Mouse (Mus musculus) A20 (cell line): ENCODE data around the gene Tgfbr1.

Experiments used
- DNase-seq: peaks from one replicate; pipeline ENCODE4 v3.0.0-alpha.2; 2011; ENCODE audit warnings: low read depth, low spot score

Tgfbr1 gene

DNA sequence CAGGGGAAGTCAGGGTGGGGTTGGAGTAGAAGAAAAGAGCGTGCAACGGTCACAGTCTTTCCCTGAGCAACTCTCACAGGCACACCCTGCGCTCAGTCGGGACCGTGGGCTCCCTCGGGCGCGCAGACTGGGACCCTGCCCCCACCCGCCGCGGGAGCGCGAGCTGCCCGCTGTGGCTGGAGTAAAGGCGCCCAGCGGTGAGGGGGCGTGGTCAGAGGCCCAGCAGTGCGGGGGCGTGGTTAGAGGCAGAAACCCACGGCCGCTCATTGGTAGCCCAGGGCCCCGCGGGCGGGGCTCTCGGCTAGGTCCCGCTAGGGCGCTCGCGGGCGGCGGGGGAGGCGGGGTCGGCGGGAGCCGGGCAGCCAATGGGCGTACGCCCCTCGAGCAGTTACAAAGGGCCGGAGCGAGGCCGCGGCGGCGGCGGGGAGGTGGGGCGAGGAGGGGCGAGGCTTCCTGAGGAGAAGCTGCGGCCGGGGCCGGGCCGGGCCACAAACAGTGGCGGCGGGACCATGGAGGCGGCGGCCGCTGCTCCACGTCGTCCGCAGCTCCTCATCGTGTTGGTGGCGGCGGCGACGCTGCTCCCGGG is at the start of gene Tgfbr1:
Gene Tgfbr1 (plus strand): TSS at position 420 of the 586 bp plus-strand sequence.
- DNase-seq: peak; percentile 98

DNA sequence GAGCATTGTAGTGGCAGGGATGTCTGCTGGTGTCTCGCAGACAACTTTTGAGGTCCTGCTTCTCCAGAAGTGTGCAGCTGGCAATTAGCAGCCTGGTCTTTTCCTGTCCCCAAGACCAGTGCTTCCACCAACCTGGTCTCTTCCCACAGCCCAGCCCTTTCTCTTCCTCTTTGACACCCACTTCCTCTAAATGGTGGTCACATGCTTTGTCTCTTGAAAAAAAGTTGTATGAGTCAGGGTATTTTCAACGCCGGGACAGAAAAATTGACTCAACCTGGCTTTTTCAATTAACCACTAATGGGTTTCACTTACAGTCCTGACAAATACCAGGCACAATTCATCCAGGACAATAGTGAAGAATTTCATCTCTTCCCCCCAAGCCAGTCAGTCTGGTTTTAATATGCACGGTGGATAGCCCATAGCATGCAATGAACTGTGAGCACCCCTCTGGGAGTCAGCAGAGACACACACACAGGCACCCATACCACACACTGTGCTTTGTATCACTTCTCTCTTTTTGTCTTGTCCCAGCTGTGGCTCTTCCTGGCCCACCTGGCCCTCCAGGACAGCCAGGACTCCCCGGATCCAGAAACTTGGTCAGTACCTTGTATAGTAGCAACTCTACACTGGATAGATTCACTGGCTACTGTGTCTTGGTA is 49.6 kb upstream of the Tgfbr1 start:
- peak; percentile 87 for DNase-seq

GRCm38 (mm10) chr4:47309886-47310625 is 43.0 kb upstream of the Tgfbr1 start:
- peak; percentile 63 for DNase-seq

GRCm38 (mm10) chr4:47310812-47311211 is 42.2 kb upstream of the Tgfbr1 start:
- DNase-seq: no peak

- peak; percentile 18 for DNase-seq
Measured at GRCm38 (mm10) chr4:47311467-47311866, 41.6 kb upstream of the Tgfbr1 start.

DNA sequence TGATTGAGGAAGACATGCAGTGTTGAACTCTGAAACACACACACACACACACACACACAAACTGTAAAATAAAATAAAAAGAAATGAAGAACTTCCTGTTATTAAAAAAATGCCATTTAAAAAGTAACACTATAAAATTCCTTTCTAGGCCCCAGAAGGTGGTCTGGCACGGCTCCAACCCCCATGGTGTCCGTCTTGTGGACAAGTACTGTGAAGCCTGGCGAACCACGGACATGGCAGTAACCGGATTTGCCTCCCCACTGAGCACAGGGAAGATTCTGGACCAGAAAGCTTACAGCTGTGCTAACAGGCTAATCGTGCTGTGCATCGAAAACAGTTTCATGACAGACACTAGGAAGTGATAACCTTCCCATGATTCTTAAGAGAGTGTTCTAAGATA is 41.1 kb upstream of the Tgfbr1 start:
- DNase-seq: no peak

DNA sequence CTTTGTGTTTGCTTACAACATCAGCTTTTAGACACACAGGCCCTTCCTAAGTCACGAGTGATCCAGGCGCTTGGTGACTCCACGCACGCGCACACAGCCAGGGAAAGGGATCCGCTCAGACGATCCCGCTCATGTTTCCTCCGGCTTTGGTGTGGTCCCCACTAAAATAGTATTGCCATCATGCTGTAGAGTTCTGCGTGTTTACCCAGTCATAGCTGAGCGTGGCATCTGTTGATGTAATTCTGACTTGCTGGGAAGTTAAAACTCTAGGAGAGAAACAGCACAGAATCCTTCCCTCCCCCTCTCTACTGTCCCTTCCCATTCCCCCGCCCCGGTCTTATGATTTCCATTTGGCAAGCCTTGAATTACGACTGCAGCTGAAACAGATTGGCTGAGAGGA is 40.3 kb upstream of the Tgfbr1 start:
- DNase-seq: no peak

- DNase-seq: peak; percentile 46
Measured at GRCm38 (mm10) chr4:47313710-47314410, 39.2 kb upstream of the Tgfbr1 start.

DNA sequence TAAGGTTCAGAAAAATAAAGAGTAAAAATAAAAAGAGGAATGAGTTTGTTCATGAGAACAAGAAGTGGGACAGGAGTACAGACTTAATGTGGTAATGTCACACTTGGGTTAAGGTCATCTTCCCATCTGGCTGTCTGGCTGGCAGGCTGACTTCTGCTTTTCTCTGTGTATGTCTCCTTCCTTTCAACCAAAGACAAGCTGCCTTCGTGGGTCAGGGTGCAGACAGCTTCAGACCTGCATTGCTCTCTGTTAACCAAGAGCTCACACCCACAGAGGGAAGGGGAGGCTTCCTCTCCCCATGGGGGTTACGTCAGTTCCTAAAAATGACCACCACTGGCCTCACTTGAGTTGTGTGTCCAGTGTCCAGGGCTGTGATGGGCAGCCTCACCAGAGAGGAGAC is 37.6 kb upstream of the Tgfbr1 start:
- DNase-seq: peak; percentile 85

DNA sequence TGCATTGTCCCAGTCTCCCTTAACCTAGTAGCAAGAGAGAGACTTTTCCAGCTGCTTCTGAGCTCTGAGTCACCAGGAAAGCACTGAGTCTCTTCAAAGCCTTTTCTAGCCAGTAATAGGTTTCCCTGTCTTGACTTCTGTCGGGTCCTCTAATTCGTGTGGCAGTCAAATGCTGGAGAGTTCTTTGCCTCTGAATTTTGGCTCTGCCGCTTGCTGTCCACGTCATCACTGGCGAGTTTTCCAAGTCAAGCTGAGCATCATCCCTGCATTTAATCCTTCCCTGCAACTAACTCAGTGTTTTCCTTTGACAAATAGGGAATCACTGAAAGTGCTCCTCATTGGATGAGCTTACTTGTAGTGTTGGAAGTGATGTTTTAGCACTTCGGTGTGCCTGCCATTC is 36.6 kb upstream of the Tgfbr1 start:
- DNase-seq: no peak

DNA sequence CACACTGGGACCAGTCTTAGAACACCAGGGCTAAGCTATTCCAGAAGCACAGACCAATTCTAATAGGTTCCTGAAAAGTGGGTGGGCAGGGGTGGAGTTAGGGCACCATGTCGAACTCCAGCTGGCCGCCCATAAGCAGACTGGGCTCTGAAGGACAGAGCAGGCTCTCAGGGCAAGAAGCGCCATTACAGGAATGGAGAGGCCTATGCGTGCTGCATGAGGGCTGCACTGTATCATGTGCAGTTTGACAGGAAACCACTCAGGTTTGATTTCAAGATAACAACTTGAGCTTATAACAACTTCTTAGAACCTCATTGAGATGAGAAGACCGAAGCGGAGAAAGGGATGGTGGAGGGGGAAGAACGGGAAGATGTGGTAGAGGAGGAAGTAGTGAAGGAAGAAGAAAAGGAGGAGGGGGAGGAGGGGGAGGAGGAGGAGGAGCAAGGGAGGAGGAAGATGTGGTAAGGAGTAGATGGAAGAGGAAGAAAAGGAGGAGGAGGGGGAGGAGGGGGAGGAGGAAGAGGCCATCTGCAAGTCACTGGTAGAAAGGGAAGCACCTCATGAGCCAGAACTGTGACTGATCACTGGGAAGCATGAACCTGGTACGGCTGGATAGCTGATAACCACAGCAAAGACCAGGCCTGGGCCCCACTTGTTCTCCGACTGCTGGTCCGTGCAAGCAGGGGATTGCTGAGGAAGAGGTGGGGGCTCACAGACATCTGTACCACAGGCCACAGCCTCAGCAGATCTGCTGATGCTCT is 33.3 kb upstream of the Tgfbr1 start:
- no peak for DNase-seq

DNA sequence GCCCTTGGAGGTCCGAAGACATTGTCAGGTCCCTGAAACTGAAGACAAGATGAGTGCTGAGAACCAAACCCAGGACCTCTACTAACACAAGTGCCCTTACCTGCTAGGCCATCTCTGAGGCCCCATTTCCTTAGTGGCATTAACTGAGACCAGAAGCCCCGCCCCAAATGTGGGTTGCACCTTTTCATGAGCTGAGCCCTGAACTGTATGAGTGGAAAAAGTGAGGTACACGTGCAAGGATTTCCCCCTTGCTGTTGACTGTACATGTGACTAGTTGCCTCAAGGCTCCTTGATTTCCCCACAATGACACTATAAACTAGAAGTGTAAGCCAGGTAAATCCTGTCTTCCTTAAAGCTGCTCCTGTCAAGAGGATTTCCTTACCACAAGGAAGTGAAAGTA is 30.7 kb upstream of the Tgfbr1 start:
- peak; percentile 71 for DNase-seq

GRCm38 (mm10) chr4:47324206-47324605 is 28.8 kb upstream of the Tgfbr1 start:
- no peak for DNase-seq

- no peak for DNase-seq
Measured at GRCm38 (mm10) chr4:47327782-47328181, 25.2 kb upstream of the Tgfbr1 start.

DNA sequence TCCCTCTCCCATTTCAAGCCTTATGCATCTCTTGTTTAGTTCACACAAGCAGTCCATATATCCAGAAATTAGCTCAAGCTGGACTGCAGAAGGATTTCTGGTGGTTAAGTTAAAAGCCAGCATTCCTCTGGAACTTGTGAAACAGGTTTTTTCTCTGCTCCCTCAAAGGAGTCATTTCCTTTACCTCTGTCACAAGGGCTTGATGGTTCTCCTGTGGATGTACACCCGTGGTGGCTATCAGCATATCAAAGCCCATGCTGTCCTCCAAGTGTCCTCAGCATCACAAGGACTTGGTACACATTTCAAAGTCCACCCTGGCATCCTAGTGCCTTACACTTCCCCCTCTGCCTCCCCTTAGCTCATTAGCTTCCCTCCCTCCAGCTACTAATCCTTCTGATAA is 23.7 kb upstream of the Tgfbr1 start:
- DNase-seq: no peak

GRCm38 (mm10) chr4:47330378-47331052 is 22.5 kb upstream of the Tgfbr1 start:
- DNase-seq: no peak

- no peak for DNase-seq
Measured at GRCm38 (mm10) chr4:47332812-47333343, 20.1 kb upstream of the Tgfbr1 start.

DNA sequence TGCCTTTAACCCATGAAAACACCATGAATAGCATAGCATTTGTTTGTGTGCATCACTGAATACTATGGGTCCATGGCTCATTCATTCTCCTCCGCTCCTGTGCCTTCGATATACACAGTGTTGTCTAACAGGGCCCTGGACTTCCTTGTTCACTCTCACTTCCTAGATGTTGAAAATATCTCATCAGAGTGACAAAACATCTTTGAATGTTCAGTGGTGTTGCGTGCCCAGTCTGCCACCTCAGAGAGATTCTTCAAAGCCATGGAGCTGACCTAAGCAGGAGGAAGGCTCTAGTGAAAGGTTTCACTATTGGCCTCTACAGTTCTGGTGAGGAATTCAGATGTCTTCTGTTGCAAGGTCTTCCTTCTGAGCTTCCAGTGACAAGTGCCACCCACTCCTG is 19.5 kb upstream of the Tgfbr1 start:
- peak; percentile 49 for DNase-seq

GRCm38 (mm10) chr4:47336941-47337600 is 16.0 kb upstream of the Tgfbr1 start:
- no peak for DNase-seq

GRCm38 (mm10) chr4:47342632-47343031 is 10.4 kb upstream of the Tgfbr1 start:
- peak; percentile 61 for DNase-seq
